Mouse (Mus musculus): ENCODE results near the gene Camk2b.

DNA sequence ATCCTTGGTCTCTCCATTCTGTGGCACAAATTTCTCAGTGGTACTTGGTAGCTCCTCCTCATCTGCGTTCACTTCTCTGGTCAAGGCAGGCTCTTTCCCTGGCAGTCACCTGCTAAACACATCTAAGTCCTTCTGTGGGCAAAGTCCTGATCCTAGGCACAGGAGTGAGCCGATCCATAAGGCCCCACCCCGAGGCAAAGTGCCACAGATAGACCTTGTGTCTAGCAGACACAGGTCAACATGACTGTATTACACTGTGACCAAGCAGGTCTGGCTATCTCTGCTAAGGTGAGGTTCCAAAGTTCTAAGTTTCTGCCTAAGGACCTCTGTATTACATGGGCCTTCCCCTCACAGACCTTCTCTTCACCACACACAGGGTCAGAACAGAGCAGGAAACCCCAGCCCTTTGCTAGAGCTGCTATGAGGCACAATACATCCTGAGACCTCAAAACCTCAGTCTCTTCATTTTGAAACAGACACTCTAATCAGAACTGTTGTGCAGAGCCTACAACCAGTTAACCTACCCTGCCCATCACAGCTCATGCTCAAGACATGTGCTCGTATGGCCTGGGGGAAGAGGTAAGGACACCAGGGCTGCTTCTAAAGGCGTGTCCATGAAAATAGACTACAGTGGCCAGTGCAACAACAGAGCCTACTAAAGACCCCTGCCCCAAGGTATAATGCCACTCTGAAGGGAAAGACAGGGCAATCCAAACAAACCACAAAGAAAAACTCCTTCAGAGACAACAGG, 45.7 kb upstream of the Camk2b start:
- TF ChIP-seq CTCF (IDR thresholded peaks at IDR 0.05; ENCODE audit: insufficient read depth, low read length): no peak
- TF ChIP-seq POLR2A (IDR thresholded peaks at IDR 0.05; ENCODE audit: borderline replicate concordance, extremely low read depth, low read depth, low read length): no peak

Measured in lung, adult 2 months (tissue).